Mouse (Mus musculus): ENCODE measurements at regions not wholly inside any gene's neighbourhood (a gene's known extent, or its start where the extent isn't known, plus 50 kb on each side); places are given as distances from the start of the nearest gene placed in this dataset.

DNA sequence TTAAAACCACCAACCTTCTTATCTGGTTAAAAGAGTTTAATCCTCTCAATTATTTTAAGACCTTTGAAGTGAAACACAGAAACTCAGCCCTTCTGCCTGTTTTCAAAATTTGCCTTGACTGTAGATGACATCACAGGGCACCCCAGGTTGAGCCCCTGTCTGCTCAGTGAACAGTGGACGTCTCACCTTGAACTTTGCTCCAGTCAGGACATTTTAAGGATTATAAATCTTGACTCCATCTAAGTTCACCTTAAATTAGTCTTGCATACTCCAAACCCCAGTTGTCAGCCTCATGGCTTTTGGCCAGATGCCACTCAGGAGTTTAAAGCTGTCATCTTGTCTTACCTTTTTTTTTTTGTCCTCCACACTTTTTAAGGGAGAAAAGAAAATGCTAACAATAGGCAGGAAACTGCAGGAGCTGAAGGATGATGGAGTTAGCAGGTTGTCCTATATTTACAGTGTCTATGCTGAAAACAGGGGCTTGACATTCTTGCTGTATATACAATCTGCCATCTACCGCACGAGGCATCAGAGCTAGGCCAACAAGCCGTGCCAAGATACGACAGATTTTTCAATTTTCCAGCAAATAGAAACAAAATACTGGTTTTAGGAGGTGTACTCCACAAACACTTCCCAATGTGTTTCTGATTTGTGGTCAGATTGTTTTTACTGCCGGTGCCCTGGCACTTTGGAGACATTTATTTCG lies 195.4 kb downstream of the Tfec start:
- in situ Hi-C loops (cut with MboI; ENCODE audit: low pct_ligation_motif_present, low pct_unique_long_range_greater_than_20kb, low sequenced_read_pairs) (no loop called here), dilution Hi-C loops (cut with MboI; ENCODE audit: extremely low pct_ligation_motif_present, extremely low pct_unique_long_range_greater_than_20kb, low sequenced_read_pairs) (no loop called here)
- H3K36me3 ChIP-seq (replicated peaks in 1 of 2; ENCODE audit: control insufficient read depth in 1 of 2, insufficient read depth in 1 of 2, low read length in 1 of 2): no peaks in the 10 kb centered on the region
- no peaks in the 10 kb centered on the region for H3K9me3 ChIP-seq (replicated peaks; ENCODE audit: low read length)
- no peaks in the 10 kb centered on the region for H3K79me2 ChIP-seq (replicated peaks; ENCODE audit: control insufficient read depth, extremely low read depth, insufficient read depth, poor library complexity, severe bottlenecking)
- DNase-seq (ENCODE audit: extremely low read depth): no peak
- H3K9ac ChIP-seq (ENCODE audit: insufficient read depth, low read depth): no peak overlapping the region
- no peak overlapping the region for H3K27ac ChIP-seq (ENCODE audit: insufficient read depth, low read depth)
- no peak overlapping the region for H3K4me3 ChIP-seq (replicated peaks in 1 of 3; ENCODE audit: low read depth in 2 of 3, low read length in 2 of 3, poor library complexity in 1 of 3)
- no peaks in the 10 kb centered on the region for H3K4me1 ChIP-seq (ENCODE audit: control insufficient read depth in 1 of 2, insufficient read depth in 2 of 2)
- H3K27me3 ChIP-seq (replicated peaks): no peaks in the 10 kb centered on the region
- no peak overlapping the region for H3K4me2 ChIP-seq (ENCODE audit: insufficient read depth, low read depth, poor library complexity, severe bottlenecking)
- TF ChIP-seq MXI1 (IDR thresholded peaks at IDR 0.05; ENCODE audit: low read depth, low read length): no peak
- no peak for TF ChIP-seq POLR2AphosphoS2 (IDR thresholded peaks at IDR 0.05; ENCODE audit: low read depth, low read length)
- TF ChIP-seq CTCF (conservative IDR thresholded peaks at IDR 0.05 in 1 of 2, IDR thresholded peaks at IDR 0.05 in 1 of 2; ENCODE audit: low read depth in 2 of 2, low read length in 2 of 2): no peak
- no peak for TF ChIP-seq IRF4 (IDR thresholded peaks at IDR 0.05; ENCODE audit: low read depth, low read length)
- TF ChIP-seq TCF12 (IDR thresholded peaks at IDR 0.05; ENCODE audit: low read depth, low read length): no peak
- TF ChIP-seq ELF1 (IDR thresholded peaks at IDR 0.05; ENCODE audit: low read depth, low read length): no peak
- TF ChIP-seq JUN (IDR thresholded peaks at IDR 0.05; ENCODE audit: insufficient read depth, low read depth, low read length): no peak
- TF ChIP-seq MAFK (IDR thresholded peaks at IDR 0.05; ENCODE audit: insufficient replicate concordance, low read length): no peak
- no peak for TF ChIP-seq EP300 (IDR thresholded peaks at IDR 0.05; ENCODE audit: low read length)
- no peak for TF ChIP-seq SMC3 (IDR thresholded peaks at IDR 0.05; ENCODE audit: low read depth, low read length)
- no peak for TF ChIP-seq ETS1 (conservative IDR thresholded peaks at IDR 0.05; ENCODE audit: low read depth, low read length)
- no peak for TF ChIP-seq USF2 (conservative IDR thresholded peaks at IDR 0.05; ENCODE audit: low read depth, low read length)
- TF ChIP-seq E2F4 (IDR thresholded peaks at IDR 0.05; ENCODE audit: insufficient replicate concordance, low read depth, low read length): no peak
- TF ChIP-seq BHLHE40 (IDR thresholded peaks at IDR 0.05; ENCODE audit: low read depth, low read length): no peak

DNA sequence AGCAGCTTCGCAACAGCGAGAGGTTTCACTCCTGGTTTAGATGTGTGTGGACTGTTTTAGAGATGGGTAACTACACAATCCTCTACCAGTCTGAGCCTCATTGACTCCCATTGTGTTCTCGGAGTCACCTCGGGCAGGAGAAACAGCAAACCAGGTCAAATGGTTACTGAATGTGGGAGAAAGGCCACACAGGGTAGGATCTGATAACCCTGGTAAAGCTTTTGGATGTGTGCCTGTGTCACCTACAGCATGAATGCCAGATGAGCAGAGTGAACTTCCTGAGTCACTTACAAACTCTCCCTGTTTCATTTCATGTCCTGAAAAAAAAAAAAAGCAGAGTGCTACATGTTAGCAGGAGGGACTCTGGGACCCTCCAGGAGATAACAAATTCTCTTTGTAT lies 201.0 kb downstream of the Tfec start:
- no peak overlapping the region for H3K27ac ChIP-seq (ENCODE audit: insufficient read depth, low read depth)
- no peaks in the 10 kb centered on the region for H3K9me3 ChIP-seq (replicated peaks; ENCODE audit: low read length)
- H3K9ac ChIP-seq (ENCODE audit: insufficient read depth, low read depth): no peak overlapping the region
- no peak overlapping the region for H3K4me3 ChIP-seq (replicated peaks in 1 of 3; ENCODE audit: low read depth in 2 of 3, low read length in 2 of 3, poor library complexity in 1 of 3)
- dilution Hi-C loops (cut with MboI; ENCODE audit: extremely low pct_ligation_motif_present, extremely low pct_unique_long_range_greater_than_20kb, low sequenced_read_pairs): no loop called here
- in situ Hi-C loops (cut with MboI; ENCODE audit: low pct_ligation_motif_present, low pct_unique_long_range_greater_than_20kb, low sequenced_read_pairs): no loop called here
- no peaks in the 10 kb centered on the region for H3K4me1 ChIP-seq (ENCODE audit: control insufficient read depth in 1 of 2, insufficient read depth in 2 of 2)
- H3K4me2 ChIP-seq (ENCODE audit: insufficient read depth, low read depth, poor library complexity, severe bottlenecking): no peak overlapping the region
- DNase-seq (ENCODE audit: extremely low read depth): no peak
- H3K36me3 ChIP-seq (replicated peaks in 1 of 2; ENCODE audit: control insufficient read depth in 1 of 2, insufficient read depth in 1 of 2, low read length in 1 of 2): no peaks in the 10 kb centered on the region
- TF ChIP-seq EP300 (IDR thresholded peaks at IDR 0.05; ENCODE audit: low read length) (no peak), ZMIZ1 (IDR thresholded peaks at IDR 0.05; ENCODE audit: low read depth, low read length) (no peak), CTCF (conservative IDR thresholded peaks at IDR 0.05 in 1 of 2, IDR thresholded peaks at IDR 0.05 in 1 of 2; ENCODE audit: low read depth in 2 of 2, low read length in 2 of 2) (no peak)
- H3K27me3 ChIP-seq (replicated peaks): no peaks in the 10 kb centered on the region
- no peaks in the 10 kb centered on the region for H3K79me2 ChIP-seq (replicated peaks; ENCODE audit: control insufficient read depth, extremely low read depth, insufficient read depth, poor library complexity, severe bottlenecking)

Measured in CH12.LX (cell line).